Mouse (Mus musculus) fibroblast of lung, adult 2 months (primary cell): ENCODE measurements around the gene Ergic1.

Source experiments
- DNase-seq: peaks from one replicate; pipeline ENCODE4 v3.0.0-alpha.2; 2011; ENCODE audit warnings: low read depth

Gene Ergic1

GRCm38 (mm10) chr17:26662978-26663683 is 101.8 kb downstream of the Ergic1 start, which contains the start of gene Atp6v0e:
Atp6v0e (plus strand) TSS chr17:26663231.
- peak; percentile 79 for DNase-seq

DNA sequence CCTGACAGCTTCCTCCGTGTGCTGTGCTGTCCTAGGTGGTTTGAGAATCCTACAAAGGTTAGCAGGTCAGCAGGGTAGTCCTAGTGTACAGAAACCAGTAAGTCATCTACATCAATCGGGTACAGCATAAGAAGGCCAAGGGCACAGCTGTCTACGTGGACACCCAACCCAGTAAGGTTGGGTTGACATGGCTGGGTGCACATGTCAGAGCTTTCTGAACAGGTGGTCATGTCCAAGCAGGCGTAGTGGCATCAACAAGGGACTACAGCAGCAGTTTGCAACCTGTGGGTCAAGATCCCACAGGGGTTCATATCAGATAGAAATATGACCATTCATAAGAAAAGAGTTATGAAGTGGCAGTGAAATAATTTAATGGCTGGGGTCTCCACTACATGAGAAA is 104.3 kb downstream of the Ergic1 start:
- no peak for DNase-seq

GRCm38 (mm10) chr17:26671268-26671667 is 110.0 kb downstream of the Ergic1 start:
- no peak for DNase-seq

DNA sequence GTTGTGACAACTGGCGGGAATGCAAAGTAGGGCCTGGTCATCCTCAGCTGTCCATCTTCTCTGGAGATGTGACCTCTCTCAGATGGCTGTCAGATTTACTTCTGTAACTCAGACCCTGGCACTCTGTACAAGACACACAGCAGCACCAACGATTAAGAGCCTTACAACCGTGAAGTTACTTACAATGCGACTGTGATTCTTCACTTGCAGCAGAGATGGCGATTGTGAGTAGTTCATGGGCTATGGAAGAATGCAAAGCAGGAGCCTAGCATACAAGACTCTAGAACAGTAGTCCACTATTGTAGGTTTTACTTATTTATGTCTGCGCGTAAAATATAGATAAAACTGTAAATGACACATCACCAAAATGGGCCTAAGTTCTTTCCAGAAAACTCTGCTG is 114.6 kb downstream of the Ergic1 start:
- DNase-seq, result no peak

DNA sequence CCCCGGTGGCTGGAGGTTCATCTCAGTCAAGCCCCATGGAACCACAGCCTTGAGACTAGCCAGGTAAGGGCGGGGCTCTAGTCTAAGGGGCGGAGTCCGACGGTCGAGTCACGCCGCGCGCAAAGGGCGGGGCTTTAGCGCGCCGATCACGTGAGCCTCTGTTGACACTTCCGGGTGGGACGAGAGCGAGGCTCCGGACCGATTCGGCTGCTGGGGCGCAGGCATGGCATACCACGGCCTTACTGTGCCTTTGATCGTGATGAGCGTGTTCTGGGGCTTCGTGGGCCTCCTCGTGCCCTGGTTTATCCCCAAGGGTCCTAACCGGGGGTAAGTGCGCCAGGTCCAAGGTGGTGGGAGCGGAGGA is 114.9 kb downstream of the Ergic1 start:
- peak; percentile 73 for DNase-seq

- DNase-seq, result peak; percentile 45
Measured at GRCm38 (mm10) chr17:26676616-26677376, 115.5 kb downstream of the Ergic1 start.

DNA sequence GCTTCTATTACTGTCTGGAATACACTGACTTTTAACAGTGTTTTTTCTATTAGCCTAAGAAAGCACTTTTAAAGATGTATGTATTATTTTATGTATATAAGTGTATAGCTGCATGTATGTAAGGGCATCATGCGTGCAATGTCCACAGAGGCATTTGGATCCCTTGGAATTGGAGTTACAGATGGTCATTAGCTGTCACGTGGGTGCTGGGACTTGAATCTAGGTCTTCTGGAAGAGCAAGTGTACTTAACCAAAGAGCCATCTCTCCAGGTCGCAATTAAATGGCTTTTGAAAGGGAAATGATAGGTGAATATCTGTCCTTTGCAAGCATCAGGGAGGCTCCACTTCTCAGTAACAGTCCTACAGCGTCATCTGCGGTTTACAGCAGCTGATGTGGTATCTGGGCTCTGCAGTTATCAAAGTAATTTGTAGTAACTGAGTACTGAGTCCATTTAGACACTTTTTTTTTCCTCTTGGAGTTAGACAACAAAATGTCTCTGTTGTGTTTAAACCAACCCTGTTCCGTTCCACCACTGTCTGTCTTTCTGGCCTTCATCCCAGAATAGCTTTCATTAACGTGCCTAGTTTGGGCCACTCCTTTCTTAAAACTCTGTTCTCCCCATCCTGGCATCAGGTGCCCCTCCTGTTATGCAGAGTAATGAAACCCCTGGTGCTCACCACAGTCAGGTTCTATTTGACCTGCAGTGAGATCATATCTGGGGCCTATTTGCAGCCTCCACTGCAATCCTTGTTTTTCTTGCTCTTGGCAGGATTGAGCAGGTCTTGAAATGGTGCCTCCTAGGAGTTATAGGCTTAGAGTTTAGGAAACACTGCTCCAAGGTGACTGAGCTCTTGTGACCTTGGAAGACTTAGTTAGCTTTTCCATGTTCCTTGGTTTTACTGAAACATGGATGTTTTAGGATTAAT is 116.7 kb downstream of the Ergic1 start:
- no peak for DNase-seq

GRCm38 (mm10) chr17:26681276-26681675 is 120.0 kb downstream of the Ergic1 start:
- no peak for DNase-seq

DNA sequence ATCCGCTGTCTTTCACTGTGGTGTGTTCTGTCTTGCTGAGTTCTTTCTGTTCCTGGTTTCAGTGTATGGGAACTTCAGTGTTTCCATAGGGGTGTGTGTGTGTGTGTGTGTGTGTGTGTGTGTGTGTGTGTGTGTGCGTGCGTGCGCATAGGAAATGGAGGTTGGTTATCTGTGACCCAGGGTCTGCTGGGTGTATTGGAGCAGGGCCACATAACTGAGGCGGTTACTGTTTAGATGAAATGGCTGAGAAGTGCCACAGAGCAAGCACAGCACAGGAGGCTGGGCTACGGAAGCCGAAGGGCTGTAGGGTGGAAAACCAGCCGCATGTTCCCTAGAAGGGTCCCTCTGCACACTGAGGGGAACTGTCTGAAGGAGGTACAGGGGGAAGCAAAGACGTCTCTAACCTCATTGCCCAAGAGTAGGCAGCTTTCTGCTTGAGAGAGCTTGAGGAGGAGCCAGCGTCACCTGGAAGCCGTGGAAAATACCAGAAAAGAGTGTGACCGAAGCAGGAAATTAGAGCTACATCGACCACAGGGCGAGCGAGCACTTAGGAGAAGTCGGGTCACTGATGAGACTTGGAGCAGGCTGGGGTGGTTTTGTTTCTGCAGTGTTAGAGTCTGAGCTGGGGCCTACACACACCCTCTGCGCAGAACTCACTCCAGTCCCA is 125.2 kb downstream of the Ergic1 start:
- DNase-seq, result no peak

- peak; percentile 57 for DNase-seq
Measured at GRCm38 (mm10) chr17:26688795-26689735, 127.8 kb downstream of the Ergic1 start.

DNA sequence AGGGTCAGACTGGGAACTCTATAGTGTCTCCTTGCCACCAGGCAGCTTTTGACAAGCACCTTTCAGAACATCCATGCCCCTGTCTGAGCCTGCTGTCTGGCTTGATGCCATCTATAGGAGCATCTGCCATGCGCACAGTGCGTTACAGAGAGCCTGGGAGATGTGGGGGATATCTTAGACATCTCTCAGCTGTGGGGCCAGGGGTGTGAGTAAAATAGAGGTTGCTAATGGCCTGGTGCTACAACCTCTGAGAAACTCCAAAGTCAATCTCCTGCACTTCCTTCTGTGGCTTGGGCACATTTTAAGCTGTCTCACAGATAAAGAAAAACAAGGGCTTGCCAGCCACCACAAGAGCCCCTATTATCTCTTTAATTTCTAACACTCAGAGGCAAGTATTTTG is 128.5 kb downstream of the Ergic1 start:
- no peak for DNase-seq

GRCm38 (mm10) chr17:26690236-26690635 is 128.9 kb downstream of the Ergic1 start:
- DNase-seq, result no peak

- DNase-seq, result no peak
Measured at GRCm38 (mm10) chr17:26691110-26691509, 129.8 kb downstream of the Ergic1 start.

DNA sequence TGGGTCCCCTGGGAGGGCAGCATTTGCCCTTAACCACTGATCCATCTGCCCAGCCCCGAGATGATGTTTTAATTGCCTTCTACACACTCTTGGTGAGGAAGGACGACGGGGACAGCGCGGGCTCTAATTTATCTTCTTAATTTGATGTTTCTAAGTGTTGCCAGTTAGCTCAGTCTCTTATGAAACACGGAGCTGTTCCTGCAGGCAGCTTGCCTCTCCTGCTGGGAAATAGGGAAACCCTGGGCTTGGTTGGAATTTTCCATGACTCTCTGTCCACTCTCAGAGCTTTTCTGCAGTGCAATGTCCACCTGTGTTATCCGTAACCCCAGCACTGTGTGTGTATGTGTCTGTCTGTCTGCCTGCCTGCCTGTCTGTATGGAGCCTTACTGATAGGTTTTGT is 132.1 kb downstream of the Ergic1 start:
- DNase-seq, result no peak

GRCm38 (mm10) chr17:26694171-26694570 is 132.9 kb downstream of the Ergic1 start:
- no peak for DNase-seq

DNA sequence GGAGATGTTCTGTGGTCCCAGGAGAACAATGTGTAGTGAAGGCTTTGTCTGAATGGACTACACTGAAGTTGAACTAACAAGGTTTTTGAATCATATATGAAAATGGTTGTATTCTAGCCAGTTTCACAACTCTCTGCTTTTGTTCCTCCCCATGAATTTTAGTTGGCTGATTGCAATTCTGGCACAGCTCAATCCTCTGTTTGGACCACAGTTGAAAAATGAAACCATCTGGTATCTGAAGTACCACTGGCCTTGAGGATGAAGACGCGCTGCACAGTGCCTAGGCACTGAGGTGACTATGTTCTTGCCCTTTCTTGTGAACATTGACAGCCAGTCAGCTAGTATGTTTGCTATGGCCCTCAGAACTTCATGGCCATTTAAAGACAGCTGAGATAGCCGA is 133.9 kb downstream of the Ergic1 start:
- no peak for DNase-seq

- no peak for DNase-seq
Measured at GRCm38 (mm10) chr17:26698846-26699245, 137.6 kb downstream of the Ergic1 start.

- no peak for DNase-seq
Measured at GRCm38 (mm10) chr17:26699819-26700616, 138.7 kb downstream of the Ergic1 start.

DNA sequence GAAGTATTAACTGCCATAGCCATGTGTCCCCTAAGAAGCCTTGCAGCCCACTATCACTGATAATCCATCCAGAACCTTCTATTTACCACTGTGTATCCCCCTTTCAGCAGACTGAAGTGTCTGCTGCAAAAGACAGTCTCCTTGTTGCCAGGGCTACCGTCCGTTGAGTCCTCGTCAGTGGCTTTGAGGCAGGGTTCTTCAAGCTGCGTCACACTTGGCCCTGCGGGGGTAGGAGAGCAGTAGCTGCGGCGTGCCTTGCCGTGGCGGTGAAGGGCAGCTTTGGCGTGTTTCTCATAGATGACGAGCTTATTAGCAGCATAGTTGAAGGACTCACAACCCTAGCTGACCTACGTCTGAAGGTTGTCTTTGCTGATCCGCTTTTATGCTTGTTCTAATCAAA is 140.3 kb downstream of the Ergic1 start:
- no peak for DNase-seq

DNA sequence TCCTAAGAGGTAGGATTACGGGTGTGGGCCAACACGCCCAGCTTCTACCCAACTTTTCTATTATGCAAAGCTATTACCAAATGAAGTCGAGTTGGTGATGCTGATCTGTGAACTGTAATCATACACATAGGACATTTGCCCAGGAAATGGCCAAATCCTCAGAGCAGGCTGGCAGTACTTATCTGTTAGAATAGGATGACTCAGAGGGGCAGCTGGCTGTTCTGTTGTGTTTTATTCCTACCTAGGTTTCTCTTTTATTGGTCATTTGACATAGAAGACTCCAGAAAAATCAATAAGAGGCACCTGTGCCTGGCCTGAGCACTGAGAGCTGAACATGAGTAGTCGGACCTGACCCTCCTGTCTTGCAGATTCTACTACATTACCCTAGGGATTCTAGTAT is 141.3 kb downstream of the Ergic1 start:
- DNase-seq, result no peak
